Mouse (Mus musculus) limb, embryonic 13.5 days (tissue): ENCODE data around the gene Fibp. TPM values are rescaled to one million over a fixed set of nuclear protein-coding genes. Genes with fewer than 3 reads are reported as not detected.

Source experiments
- ATAC-seq: fragments of 200-750 bp; cut with Nextera tagmentation; 2 replicates; pipeline ENCODE4 v1.8.0; 2017; ENCODE audit warnings: low read depth, moderate number of reproducible peaks, moderate TSS enrichment; ENCODE audit not compliant: low FRiP score
- H3K27ac ChIP-seq: fragments of 300-500 bp; sonication (generic); 2 replicates; pipeline ENCODE4 v1.5.1; 2015; ENCODE audit warnings: inconsistent platforms, mild to moderate bottlenecking, moderate library complexity
- H3K27me3 ChIP-seq: fragments of 300-500 bp; sonication (generic); 2 replicates; pipeline ENCODE4 v1.6.1; 2015; ENCODE audit warnings: mild to moderate bottlenecking, inconsistent platforms
- H3K36me3 ChIP-seq: fragments of 300-500 bp; sonication (generic); 2 replicates; pipeline ENCODE4 v1.6.1; 2015; ENCODE audit warnings: inconsistent platforms, mild to moderate bottlenecking, moderate library complexity
- H3K4me1 ChIP-seq: fragments of 300-500 bp; sonication (generic); 2 replicates; pipeline ENCODE4 v1.6.1; 2015; ENCODE audit warnings: inconsistent platforms
- H3K4me2 ChIP-seq: fragments of 300-500 bp; sonication (generic); replicated peaks from 2 replicates; pipeline ENCODE4 v1.6.1; 2015; ENCODE audit warnings: inconsistent platforms, mild to moderate bottlenecking, moderate library complexity
- H3K4me3 ChIP-seq: fragments of 300-500 bp; sonication (generic); 2 replicates; pipeline ENCODE4 v1.5.1; 2015; ENCODE audit warnings: moderate library complexity, mild to moderate bottlenecking, inconsistent platforms
- H3K9ac ChIP-seq: fragments of 300-500 bp; sonication (generic); 2 replicates; pipeline ENCODE4 v1.6.1; 2015; ENCODE audit warnings: mild to moderate bottlenecking, inconsistent platforms
- H3K9me3 ChIP-seq: fragments of 300-500 bp; sonication (generic); 2 replicates; pipeline ENCODE4 v1.6.1; 2016; ENCODE audit warnings: inconsistent platforms
- WGBS: fragments of 180-500 bp; shearing (Covaris S2); methylation state at CpG from one replicate; pipeline ENCODE4 v1.1.7; 2015; 5-methylcytosine and 5-hydroxymethylcytosine counted together
- polyA plus RNA-seq: library from polyadenylated mRNA; unstranded; fragments of >200 nt; fragmentation: Nextera tagmentation; extraction: Ambion mirVana; gene quantifications from 2 replicates; pipeline ENCODE4 v1.2.1, GENCODE M21; 2015

Gene Fibp
- polyA plus RNA-seq, 1 experiment from 2014 or later = 131 TPM

DNA sequence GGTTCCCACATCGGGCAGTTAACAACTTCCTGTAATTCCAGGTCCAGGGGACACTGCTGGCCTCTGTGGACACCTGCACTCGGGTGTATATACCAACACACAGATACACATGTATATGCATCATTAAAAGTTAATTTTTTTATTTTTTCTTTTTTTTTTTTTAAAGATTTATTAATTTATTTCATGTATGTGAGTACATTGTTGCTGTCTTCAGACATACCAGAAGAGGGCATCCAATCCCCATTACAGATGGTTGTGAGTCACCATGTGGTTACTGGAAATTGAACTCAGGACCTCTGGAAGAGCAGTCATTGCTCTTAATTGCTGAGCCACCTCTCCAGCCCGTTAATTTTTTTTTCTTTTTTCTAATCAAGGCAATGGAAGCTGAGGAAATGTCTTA lies 12.4 kb downstream of the Fibp start:
- Histone ChIP-seq H3K4me1 (peaks cover 30% of the 10 kb centered on the region), H3K4me3 (no peak overlapping the region), H3K9ac (no peak overlapping the region), H3K27me3 (no peaks in the 10 kb centered on the region), H3K27ac (peak overlapping the region; percentile 90; the same call in 1 of the 2 replicates), H3K9me3 (no peaks in the 10 kb centered on the region), H3K36me3 (peaks cover 14% of the 10 kb centered on the region), H3K4me2 (peak overlapping the region; percentile 92; the same call in 1 of the 2 replicates)
- WGBS = 75% methylated on average over 3 of the region's 3 CpGs
- ATAC-seq = no peak

DNA sequence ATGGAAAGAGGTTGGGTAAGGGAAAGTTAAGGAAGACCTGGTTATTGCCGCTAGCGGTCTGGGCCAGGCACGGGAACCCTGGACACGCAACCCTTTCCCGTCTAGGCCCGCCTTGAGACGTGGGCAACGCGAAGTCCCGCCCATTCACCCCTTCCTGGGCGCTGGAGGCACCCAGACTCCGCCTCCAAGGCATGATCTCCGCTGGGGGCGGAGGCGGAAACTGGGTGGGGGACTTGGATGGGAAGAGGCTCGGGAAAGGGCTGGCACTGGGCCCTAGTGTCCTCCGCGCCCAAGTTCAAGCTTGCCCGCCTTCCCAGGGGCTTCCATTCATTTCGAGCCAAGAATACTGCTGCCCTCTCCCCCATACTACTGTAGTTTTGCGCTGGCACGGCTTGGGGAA lies 13.3 kb downstream of the Fibp start, which contains the start of gene Efemp2:
Gene Efemp2 (plus strand): TSS at position 235 of the 400 bp plus-strand sequence.
- Histone ChIP-seq H3K27ac (peak within 1 kb of the TSS; percentile 90), H3K4me3 (peak within 1 kb of the TSS; percentile 72), H3K4me2 (peak within 1 kb of the TSS; percentile 92), H3K9me3 (no peaks in the 10 kb centered on the region), H3K4me1 (peaks cover 30% of the 10 kb centered on the region), H3K36me3 (peaks cover 20% of the 10 kb centered on the region), H3K9ac (peak within 1 kb of the TSS; percentile 90), H3K27me3 (no peaks in the 10 kb centered on the region)
- 1% methylated on average over 22 of the region's 22 CpGs for WGBS
- peak; percentile 51 for ATAC-seq

DNA sequence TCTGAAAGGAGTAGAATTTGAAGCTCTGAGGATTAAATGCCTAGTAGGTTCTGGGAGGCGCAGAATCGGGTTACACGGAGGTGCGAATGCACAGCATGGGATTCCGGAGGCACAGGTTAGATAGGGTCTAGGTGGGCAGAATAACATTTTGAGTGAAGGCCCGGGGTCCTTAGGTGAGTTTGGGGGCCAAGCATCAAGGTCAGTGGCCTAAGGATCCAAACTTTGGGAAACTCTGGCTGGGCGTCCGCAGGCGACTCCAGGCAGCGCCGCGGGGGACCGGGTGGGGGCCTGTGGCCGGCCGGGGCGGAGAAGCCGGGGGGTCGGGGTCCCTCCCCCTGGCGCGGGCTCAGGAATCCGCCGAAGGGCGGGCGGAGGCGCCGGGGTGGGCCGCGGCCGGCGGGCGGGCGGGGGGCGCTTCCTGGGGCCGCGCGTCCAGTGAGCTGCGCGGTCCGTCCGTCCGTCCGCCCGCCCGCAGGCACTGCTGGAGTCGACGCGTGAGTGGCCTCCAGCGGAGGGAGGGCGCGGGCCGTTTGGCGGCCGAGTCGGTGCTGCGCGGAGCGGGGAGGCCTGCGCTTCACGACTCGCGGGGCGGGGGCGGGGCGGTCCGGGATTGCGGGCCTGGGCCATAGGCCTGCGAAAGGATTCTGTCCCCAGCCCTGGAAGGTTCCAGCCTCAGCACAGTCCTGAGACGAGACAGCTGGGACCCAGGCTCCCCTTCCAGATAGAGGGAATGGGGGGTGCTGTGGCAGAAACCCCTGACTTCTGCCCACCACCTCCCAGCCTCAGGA lies 14.1 kb downstream of the Fibp start:
- WGBS = under 1% methylated on average over 65 of the region's 68 CpGs
- peak; percentile 52 for ATAC-seq

DNA sequence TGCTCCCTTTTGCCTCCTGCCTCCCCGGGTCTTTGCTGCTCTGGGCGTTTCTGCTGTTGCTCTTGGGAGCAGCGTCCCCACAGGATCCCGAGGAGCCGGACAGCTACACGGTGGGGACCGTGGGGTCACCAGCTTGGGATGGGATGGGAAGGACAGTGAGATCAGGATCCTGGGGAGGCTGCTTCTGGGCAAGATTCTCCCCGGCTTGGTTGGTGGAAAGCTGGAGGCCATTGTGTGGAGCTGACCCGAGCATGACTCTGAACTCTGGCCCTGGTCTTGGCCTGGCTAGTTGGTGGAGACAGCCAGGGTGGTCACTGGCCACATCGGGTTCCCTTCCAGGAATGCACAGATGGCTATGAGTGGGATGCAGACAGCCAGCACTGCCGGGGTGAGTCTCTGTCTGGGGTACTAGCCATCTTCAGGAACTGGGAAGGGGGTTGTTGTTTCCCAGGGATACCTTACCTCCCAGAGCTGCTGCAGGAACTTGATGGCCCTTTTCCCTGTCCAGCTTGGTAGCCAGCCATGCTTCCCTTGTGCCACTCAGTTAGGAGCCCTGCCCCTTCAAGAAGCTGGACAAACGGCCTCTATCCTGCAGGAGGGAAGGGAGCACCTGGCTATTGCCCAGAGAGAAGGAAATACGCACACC lies 14.8 kb downstream of the Fibp start:
- Histone ChIP-seq H3K36me3 (peaks cover 35% of the 10 kb centered on the region), H3K27me3 (no peaks in the 10 kb centered on the region), H3K9me3 (no peaks in the 10 kb centered on the region), H3K4me2 (peak overlapping the region; percentile 92), H3K4me1 (peaks cover 30% of the 10 kb centered on the region), H3K27ac (peak overlapping the region; percentile 90), H3K9ac (peak overlapping the region; percentile 90), H3K4me3 (peak overlapping the region; percentile 72)
- WGBS = 10% methylated on average over 13 of the region's 13 CpGs
- peak; percentile 4; the same call in 1 of the 2 replicates for ATAC-seq

More for the DNA sequence above, 14.1 kb downstream of the Fibp start:
- peaks cover 30% of the 10 kb centered on the region for H3K4me1 ChIP-seq
- H3K4me2 ChIP-seq = peak overlapping the region; percentile 92
- peaks cover 28% of the 10 kb centered on the region for H3K36me3 ChIP-seq
- H3K4me3 ChIP-seq = peak overlapping the region; percentile 72
- peak overlapping the region; percentile 90 for H3K9ac ChIP-seq
- H3K27me3 ChIP-seq = no peaks in the 10 kb centered on the region
- H3K27ac ChIP-seq = peak overlapping the region; percentile 90
- H3K9me3 ChIP-seq = no peaks in the 10 kb centered on the region

DNA sequence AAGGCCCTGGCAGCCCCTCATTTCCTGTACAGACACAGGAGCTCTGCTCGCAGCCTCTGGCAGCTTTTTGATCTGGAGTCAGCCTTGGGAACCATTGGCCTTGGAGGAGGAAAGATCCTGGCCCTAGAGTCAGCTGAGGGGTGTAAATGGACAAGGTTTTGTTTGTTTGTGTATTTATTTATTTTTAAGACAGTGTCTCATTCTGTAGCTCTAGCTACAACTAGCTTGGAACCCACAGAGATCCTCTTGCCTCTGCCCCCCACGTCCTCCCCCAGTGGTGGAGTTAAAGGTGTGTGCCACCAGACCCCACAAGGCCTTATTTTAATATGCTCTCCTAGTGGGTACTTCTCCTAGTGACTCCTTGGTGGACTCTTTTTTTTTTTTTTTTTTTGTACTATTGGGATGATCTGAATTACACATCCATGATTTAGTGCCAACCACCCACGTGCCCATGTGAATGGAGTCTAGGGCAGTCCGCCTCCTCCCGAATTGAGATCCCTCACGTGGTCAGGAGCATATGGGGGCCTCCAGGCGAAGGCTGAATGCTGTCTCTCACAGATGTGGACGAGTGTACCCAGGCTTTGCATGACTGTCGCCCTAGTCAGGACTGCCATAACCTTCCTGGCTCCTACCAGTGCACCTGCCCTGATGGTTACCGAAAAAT lies 16.7 kb downstream of the Fibp start:
- peaks cover 54% of the 10 kb centered on the region for H3K36me3 ChIP-seq
- H3K27me3 ChIP-seq = no peaks in the 10 kb centered on the region
- H3K9me3 ChIP-seq = no peaks in the 10 kb centered on the region
- peaks cover 30% of the 10 kb centered on the region for H3K4me1 ChIP-seq
- ATAC-seq = no peak
- peak overlapping the region; percentile 26; the same call in 1 of the 2 replicates for H3K9ac ChIP-seq
- 86% methylated on average over 10 of the region's 10 CpGs for WGBS
- H3K27ac ChIP-seq = no peak overlapping the region
- H3K4me2 ChIP-seq = no peak overlapping the region
- no peak overlapping the region for H3K4me3 ChIP-seq

DNA sequence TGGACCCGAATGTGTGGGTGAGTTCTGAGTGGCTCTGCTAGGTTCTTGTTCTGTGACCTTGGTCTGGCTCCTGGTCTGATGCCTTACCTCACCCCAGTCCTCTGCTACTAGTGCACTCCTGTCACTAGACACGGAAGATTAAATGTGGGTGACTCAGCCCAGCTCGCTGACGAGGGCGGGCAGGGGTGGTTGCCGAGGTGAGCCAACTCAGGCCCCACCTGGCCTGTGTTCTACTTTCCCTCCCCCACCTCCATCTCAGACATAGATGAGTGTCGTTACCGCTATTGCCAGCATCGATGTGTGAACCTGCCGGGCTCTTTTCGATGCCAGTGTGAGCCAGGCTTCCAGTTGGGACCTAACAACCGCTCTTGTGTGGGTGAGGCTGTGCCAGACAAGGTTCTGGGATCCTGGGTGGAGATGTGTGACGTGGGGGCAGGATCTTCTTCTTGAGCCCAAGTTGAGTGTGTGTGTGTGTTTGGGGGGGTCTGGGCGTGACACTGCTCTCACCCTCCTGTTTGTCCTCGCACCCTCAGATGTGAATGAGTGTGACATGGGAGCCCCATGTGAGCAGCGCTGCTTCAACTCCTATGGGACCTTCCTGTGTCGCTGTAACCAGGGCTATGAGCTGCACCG lies 17.4 kb downstream of the Fibp start:
- Histone ChIP-seq H3K27ac (no peak overlapping the region), H3K4me1 (peaks cover 30% of the 10 kb centered on the region), H3K9me3 (no peaks in the 10 kb centered on the region), H3K4me3 (no peak overlapping the region), H3K36me3 (peaks cover 61% of the 10 kb centered on the region), H3K27me3 (no peaks in the 10 kb centered on the region), H3K9ac (no peak overlapping the region), H3K4me2 (no peak overlapping the region)
- WGBS = 91% methylated on average over 18 of the region's 18 CpGs
- ATAC-seq = no peak

DNA sequence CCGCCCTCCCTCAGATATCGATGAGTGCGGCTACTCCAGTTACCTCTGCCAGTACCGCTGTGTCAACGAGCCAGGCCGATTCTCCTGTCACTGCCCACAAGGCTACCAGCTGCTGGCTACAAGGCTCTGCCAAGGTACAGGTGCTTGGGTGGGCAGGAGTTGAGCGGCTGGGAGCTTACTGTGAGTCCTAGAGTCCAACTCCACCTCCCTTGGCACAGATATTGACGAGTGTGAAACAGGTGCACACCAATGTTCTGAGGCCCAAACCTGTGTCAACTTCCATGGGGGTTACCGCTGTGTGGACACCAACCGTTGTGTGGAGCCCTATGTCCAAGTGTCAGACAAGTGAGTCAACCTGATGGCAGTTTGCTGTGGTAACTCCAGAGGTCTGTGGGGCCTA lies 19.6 kb downstream of the Fibp start:
- no peak overlapping the region for H3K4me3 ChIP-seq
- 93% methylated on average over 10 of the region's 10 CpGs for WGBS
- H3K4me1 ChIP-seq = peaks cover 20% of the 10 kb centered on the region
- H3K9ac ChIP-seq = 0 out of 2 replicates have a peak overlapping the region, but pooled peaks have one; percentile 8
- H3K4me2 ChIP-seq = no peak overlapping the region
- no peaks in the 10 kb centered on the region for H3K9me3 ChIP-seq
- peaks cover 83% of the 10 kb centered on the region for H3K36me3 ChIP-seq
- no peaks in the 10 kb centered on the region for H3K27me3 ChIP-seq
- no peak overlapping the region for H3K27ac ChIP-seq
- ATAC-seq = no peak

DNA sequence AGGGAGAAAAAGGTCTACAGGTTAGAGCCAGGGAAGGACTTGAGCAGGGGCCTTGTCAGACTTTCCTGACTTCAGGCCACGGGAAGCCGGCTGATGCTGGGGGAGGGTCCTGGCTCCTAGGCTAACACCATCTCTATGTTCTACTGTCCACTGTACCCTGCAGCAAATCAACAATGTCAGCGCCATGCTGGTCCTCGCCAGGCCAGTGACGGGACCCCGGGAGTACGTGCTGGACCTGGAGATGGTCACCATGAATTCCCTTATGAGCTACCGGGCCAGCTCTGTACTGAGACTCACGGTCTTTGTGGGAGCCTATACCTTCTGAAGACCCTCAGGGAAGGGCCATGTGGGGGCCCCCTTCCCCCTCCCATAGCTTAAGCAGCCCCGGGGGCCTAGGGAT lies 21.0 kb downstream of the Fibp start:
- Histone ChIP-seq H3K4me1 (peaks cover 12% of the 10 kb centered on the region), H3K36me3 (peaks cover 97% of the 10 kb centered on the region), H3K9ac (no peak overlapping the region), H3K27ac (no peak overlapping the region), H3K27me3 (no peaks in the 10 kb centered on the region), H3K4me2 (no peak overlapping the region), H3K4me3 (no peak overlapping the region), H3K9me3 (no peaks in the 10 kb centered on the region)
- WGBS = 89% methylated on average over 10 of the region's 10 CpGs
- ATAC-seq = no peak

DNA sequence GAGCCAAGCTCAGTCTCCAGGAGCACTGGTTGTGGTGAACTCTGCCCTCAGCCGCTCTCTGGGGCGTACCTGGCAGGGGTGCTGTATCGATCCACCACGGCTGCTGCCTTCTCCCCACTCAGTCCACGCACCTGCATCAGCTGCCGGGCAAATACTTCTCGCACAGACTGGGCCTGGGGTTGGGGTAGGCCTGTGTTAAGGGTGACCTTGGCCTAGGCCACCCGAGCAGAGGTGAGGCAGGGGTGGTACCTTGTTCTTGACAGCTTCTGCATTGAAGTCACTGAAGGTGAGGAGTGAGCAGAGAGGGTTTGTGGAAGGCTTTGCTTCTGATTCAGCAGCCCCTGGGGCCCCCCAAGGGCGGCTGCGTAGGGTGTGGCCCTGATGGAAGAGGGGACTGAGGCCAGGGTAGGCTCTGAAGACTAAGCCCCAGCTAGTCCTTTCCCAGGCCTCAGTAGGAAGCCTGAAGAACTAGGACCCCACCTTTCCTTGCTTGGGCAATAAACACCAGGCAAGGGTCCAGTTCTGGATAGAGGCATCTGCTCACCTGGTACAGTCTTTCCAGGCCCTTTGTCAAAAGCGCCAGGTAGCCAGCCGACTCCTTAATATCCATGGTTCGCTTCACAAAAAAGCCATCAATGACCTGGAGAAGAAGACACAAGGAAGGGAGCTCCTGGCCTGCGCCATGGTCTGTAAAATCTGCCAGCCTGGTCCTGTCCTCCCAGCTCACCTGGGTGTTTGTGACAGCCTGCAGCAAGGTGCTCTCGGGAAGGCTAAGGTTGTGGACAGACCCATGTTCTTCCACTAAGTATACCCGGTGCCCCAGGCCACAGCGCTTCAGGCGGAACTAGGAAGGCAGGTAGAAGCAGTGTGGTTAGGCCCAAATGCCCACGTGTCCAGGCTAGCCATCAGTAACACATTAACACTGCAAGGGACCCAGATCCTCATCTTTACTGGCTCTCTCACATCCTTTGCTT lies 23.3 kb downstream of the Fibp start:
- H3K4me1 ChIP-seq = peaks cover 17% of the 10 kb centered on the region
- 90% methylated on average over 19 of the region's 19 CpGs for WGBS
- no peaks in the 10 kb centered on the region for H3K9me3 ChIP-seq
- H3K36me3 ChIP-seq = peaks cover 81% of the 10 kb centered on the region
- no peak overlapping the region for H3K27ac ChIP-seq
- no peak overlapping the region for H3K4me3 ChIP-seq
- H3K9ac ChIP-seq = no peak overlapping the region
- no peaks in the 10 kb centered on the region for H3K27me3 ChIP-seq
- no peak for ATAC-seq
- no peak overlapping the region for H3K4me2 ChIP-seq

DNA sequence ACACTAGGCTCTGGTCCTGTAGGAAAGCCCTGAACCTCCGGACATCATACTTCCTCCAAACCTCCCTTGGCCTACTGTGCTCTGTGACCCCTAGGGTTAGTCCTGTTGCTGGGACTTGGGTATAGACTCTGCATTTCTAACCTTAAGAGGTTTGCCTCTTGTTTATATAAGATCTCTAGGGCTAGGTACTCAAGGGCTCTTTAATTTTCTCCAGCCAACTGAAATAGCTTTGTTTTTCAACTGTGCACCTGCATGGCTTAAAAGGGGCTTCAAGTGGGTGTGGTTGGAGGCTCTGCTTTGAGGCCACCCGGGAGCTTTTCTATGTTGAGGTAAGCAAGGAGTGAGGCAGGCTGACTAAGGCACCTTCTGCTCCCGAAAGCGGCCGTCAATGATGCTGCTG lies 24.1 kb downstream of the Fibp start:
- Histone ChIP-seq H3K36me3 (peaks cover 73% of the 10 kb centered on the region), H3K27ac (no peak overlapping the region), H3K4me2 (no peak overlapping the region), H3K4me1 (peaks cover 21% of the 10 kb centered on the region), H3K27me3 (no peaks in the 10 kb centered on the region), H3K4me3 (no peak overlapping the region), H3K9me3 (no peaks in the 10 kb centered on the region), H3K9ac (no peak overlapping the region)
- 93% methylated on average over 5 of the region's 5 CpGs for WGBS
- ATAC-seq = no peak

DNA sequence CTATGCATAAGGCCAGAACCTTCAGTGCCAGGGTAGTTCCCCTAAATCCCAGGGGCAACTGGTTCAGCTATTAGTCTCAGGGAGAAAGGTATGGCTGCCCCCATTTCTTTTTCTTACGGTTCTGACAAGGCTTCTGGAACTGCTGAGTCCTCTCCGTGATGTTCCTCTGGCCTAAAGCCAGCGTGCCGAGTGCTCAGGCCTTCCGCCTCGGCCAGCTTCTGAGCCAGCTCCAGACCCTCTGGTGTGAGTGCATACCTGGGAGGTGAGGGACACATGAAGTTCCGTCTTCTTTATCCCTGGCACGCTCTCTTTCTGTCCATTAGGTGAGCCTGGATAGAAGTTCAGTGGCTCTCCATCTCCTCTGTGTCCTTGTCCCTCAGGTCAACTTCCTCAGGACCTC lies 25.0 kb downstream of the Fibp start:
- H3K27ac ChIP-seq = no peak overlapping the region
- no peak overlapping the region for H3K9ac ChIP-seq
- 91% methylated on average over 8 of the region's 8 CpGs for WGBS

More for the DNA sequence above, 25.0 kb downstream of the Fibp start:
- H3K4me2 ChIP-seq = no peak overlapping the region
- peaks cover 26% of the 10 kb centered on the region for H3K4me1 ChIP-seq
- no peak for ATAC-seq
- no peaks in the 10 kb centered on the region for H3K9me3 ChIP-seq
- H3K27me3 ChIP-seq = no peaks in the 10 kb centered on the region
- peaks cover 64% of the 10 kb centered on the region for H3K36me3 ChIP-seq
- no peak overlapping the region for H3K4me3 ChIP-seq
